In genomic region chr13:73304729-73305128, GRCm38 (mm10) we compare ENCODE assay signal across 24 mouse cellular contexts. TPM values are rescaled to one million over a fixed set of nuclear protein-coding genes. Genes with fewer than 3 reads are reported as not detected.
DNase-seq lines count a peak whose midpoint lies in the region; ATAC-seq and TF ChIP-seq lines count a peak whose summit lies in the region.
"Had no signal": no experiment of that assay in that cellular context is flagged by ENCODE, and none has a peak within 500 bp of the region (broad histone marks: within the 10 kb centered on the region; RNA-seq: fewer than 3 reads in every experiment).

No protein-coding gene starts in this region.

- intact Hi-C loops in heart, postnatal 14 days (cut with DNase I): loop anchor here (5.0 kb wide), 1 partner anchor 47 kb away; no protein-coding TSS in a partner anchor

- H3K9me3 ChIP-seq in forebrain, embryonic 10.5 days: no peaks in the 10 kb centered on the region
- no peaks in the 10 kb centered on the region for H3K9me3 ChIP-seq in forebrain, embryonic 11.5 days (ENCODE audit: control insufficient read depth, low read length)
- no peaks in the 10 kb centered on the region for H3K9me3 ChIP-seq in heart, embryonic 14.5 days (ENCODE audit: control insufficient read depth, low read length)
- no peaks in the 10 kb centered on the region for H3K9me3 ChIP-seq in liver, embryonic 12.5 days (replicated peaks)
- no peaks in the 10 kb centered on the region for H3K9me3 ChIP-seq in liver, postnatal 0 days (ENCODE audit: low read length)
- H3K9me3 ChIP-seq in intestine, embryonic 15.5 days: no peaks in the 10 kb centered on the region
- H3K9me3 ChIP-seq: hindbrain, embryonic 13.5 days; limb, embryonic 12.5 days; liver, embryonic 15.5 days had no signal

- 65% methylated on average over 6 of the region's 6 CpGs for WGBS in forebrain, embryonic 10.5 days
- 62% methylated on average over 6 of the region's 6 CpGs for WGBS in forebrain, embryonic 11.5 days
- WGBS in heart, embryonic 14.5 days: 25% methylated on average over 6 of the region's 6 CpGs
- WGBS in liver, embryonic 12.5 days (ENCODE audit: insufficient replicate concordance): 52% methylated on average over 6 of the region's 6 CpGs
- WGBS in liver, postnatal 0 days (ENCODE audit: insufficient replicate concordance): 59% methylated on average over 6 of the region's 6 CpGs
- WGBS in intestine, embryonic 15.5 days: 42% methylated on average over 6 of the region's 6 CpGs
- WGBS in lung, adult 2 months: 61% methylated on average over 6 of the region's 6 CpGs

- TF ChIP-seq CTCF in liver, postnatal 0 days (IDR thresholded peaks at IDR 0.05; ENCODE audit: low read depth): no peak
- no peak for TF ChIP-seq CTCF in lung, adult 2 months (IDR thresholded peaks at IDR 0.05; ENCODE audit: insufficient read depth, low read length)

- no peak for TF ChIP-seq EP300 in liver, postnatal 0 days (IDR thresholded peaks at IDR 0.05; ENCODE audit: low read depth)

- no peak for TF ChIP-seq POLR2A in lung, adult 2 months (IDR thresholded peaks at IDR 0.05; ENCODE audit: borderline replicate concordance, extremely low read depth, low read depth, low read length)

- H3K4me1 ChIP-seq in forebrain, embryonic 10.5 days: peaks cover 30% of the 10 kb centered on the region
- peaks cover 12% of the 10 kb centered on the region; the same call in 1 of the 2 replicates for H3K4me1 ChIP-seq in forebrain, embryonic 11.5 days (replicated peaks; ENCODE audit: control insufficient read depth, insufficient read depth, low read length)
- H3K4me1 ChIP-seq in heart, embryonic 14.5 days (ENCODE audit: control insufficient read depth in 2 of 2, insufficient read depth in 2 of 2, low read length in 2 of 2): peaks cover 22 to 36% of the 10 kb centered on the region in 2 experiments
- peaks cover 10% of the 10 kb centered on the region for H3K4me1 ChIP-seq in liver, embryonic 12.5 days
- H3K4me1 ChIP-seq in liver, postnatal 0 days (ENCODE audit: insufficient read depth): no peaks in the 10 kb centered on the region
- H3K4me1 ChIP-seq in intestine, embryonic 15.5 days (replicated peaks): no peaks in the 10 kb centered on the region
- no peaks in the 10 kb centered on the region for H3K4me1 ChIP-seq in lung, adult 2 months (ENCODE audit: control insufficient read depth, insufficient read depth, low read length)
- H3K4me1 ChIP-seq: liver, embryonic 15.5 days had no signal

- DNase-seq in forebrain, embryonic 10.5 days (ENCODE audit: extremely low spot score, low spot score): no peak
- DNase-seq in forebrain, embryonic 11.5 days (ENCODE audit: low spot score): no peak
- DNase-seq in heart, postnatal 14 days: no peak
- DNase-seq in liver, postnatal 0 days: no peak
- DNase-seq in lung, adult 2 months: no peak
- DNase-seq: adrenal gland, postnatal 25 days; cerebellum, adult 11-12 months; cerebellum, postnatal 14 days; gastrocnemius, adult 2 months; kidney, adult 11 months; lung, postnatal 14 days; right cerebral cortex, postnatal 4 days had no signal

- no peak overlapping the region for H3K4me3 ChIP-seq in forebrain, embryonic 10.5 days
- H3K4me3 ChIP-seq in forebrain, embryonic 11.5 days (ENCODE audit: low read depth, low read length): no peak overlapping the region
- H3K4me3 ChIP-seq in heart, embryonic 14.5 days (ENCODE audit: control insufficient read depth in 1 of 2, insufficient read depth in 1 of 2, low read depth in 1 of 2, low read length in 2 of 2): no peak overlapping the region
- no peak overlapping the region for H3K4me3 ChIP-seq in liver, embryonic 12.5 days
- H3K4me3 ChIP-seq in liver, postnatal 0 days (ENCODE audit: low read depth, low read length): no peak overlapping the region
- no peak overlapping the region for H3K4me3 ChIP-seq in intestine, embryonic 15.5 days (replicated peaks)
- H3K4me3 ChIP-seq in lung, adult 2 months (replicated peaks; ENCODE audit: extremely low read depth, low read depth, low read length): no peak overlapping the region
- H3K4me3 ChIP-seq: gastrocnemius, adult 2 months; hindbrain, embryonic 13.5 days; limb, embryonic 12.5 days; liver, embryonic 15.5 days had no signal

- H3K27ac ChIP-seq in forebrain, embryonic 10.5 days: peak overlapping the region; percentile 20; the same call in 1 of the 2 replicates
- H3K27ac ChIP-seq in forebrain, embryonic 11.5 days (ENCODE audit: low read depth, low read length): no peak overlapping the region
- H3K27ac ChIP-seq in heart, embryonic 14.5 days (replicated peaks in 1 of 2; ENCODE audit: control insufficient read depth in 1 of 2, insufficient read depth in 1 of 2, low read depth in 2 of 2, low read length in 2 of 2): peak overlapping the region; percentile 74 to 75
- no peak overlapping the region for H3K27ac ChIP-seq in liver, embryonic 12.5 days
- no peak overlapping the region for H3K27ac ChIP-seq in liver, postnatal 0 days (ENCODE audit: low read depth)
- no peak overlapping the region for H3K27ac ChIP-seq in intestine, embryonic 15.5 days
- H3K27ac ChIP-seq: gastrocnemius, adult 2 months; hindbrain, embryonic 13.5 days; limb, embryonic 12.5 days; liver, embryonic 15.5 days had no signal

- no peak overlapping the region for H3K4me2 ChIP-seq in forebrain, embryonic 11.5 days (ENCODE audit: low read depth, low read length, severe bottlenecking)
- H3K4me2 ChIP-seq in heart, embryonic 14.5 days (ENCODE audit: low read length): no peak overlapping the region
- no peak overlapping the region for H3K4me2 ChIP-seq in liver, embryonic 12.5 days
- H3K4me2 ChIP-seq in liver, postnatal 0 days (ENCODE audit: low read depth, low read length): no peak overlapping the region
- H3K4me2 ChIP-seq in intestine, embryonic 15.5 days (replicated peaks): no peak overlapping the region
- H3K4me2 ChIP-seq: hindbrain, embryonic 13.5 days; limb, embryonic 12.5 days; liver, embryonic 15.5 days had no signal

- no peaks in the 10 kb centered on the region for H3K36me3 ChIP-seq in forebrain, embryonic 10.5 days (replicated peaks)
- H3K36me3 ChIP-seq in forebrain, embryonic 11.5 days (ENCODE audit: control insufficient read depth, insufficient read depth, low read length): no peaks in the 10 kb centered on the region
- H3K36me3 ChIP-seq in heart, embryonic 14.5 days (ENCODE audit: control insufficient read depth, insufficient read depth, low read length): no peaks in the 10 kb centered on the region
- no peaks in the 10 kb centered on the region for H3K36me3 ChIP-seq in liver, embryonic 12.5 days
- no peaks in the 10 kb centered on the region for H3K36me3 ChIP-seq in liver, postnatal 0 days (replicated peaks; ENCODE audit: insufficient read depth, low read length)
- H3K36me3 ChIP-seq in intestine, embryonic 15.5 days: no peaks in the 10 kb centered on the region
- H3K36me3 ChIP-seq: hindbrain, embryonic 13.5 days; limb, embryonic 12.5 days; liver, embryonic 15.5 days had no signal

- H3K9ac ChIP-seq in forebrain, embryonic 11.5 days (ENCODE audit: low read length): no peak overlapping the region
- no peak overlapping the region for H3K9ac ChIP-seq in heart, embryonic 14.5 days (ENCODE audit: low read length)
- H3K9ac ChIP-seq in liver, embryonic 12.5 days: no peak overlapping the region
- no peak overlapping the region for H3K9ac ChIP-seq in liver, postnatal 0 days (replicated peaks)
- no peak overlapping the region for H3K9ac ChIP-seq in intestine, embryonic 15.5 days
- H3K9ac ChIP-seq: hindbrain, embryonic 13.5 days; limb, embryonic 12.5 days; liver, embryonic 15.5 days had no signal

- ATAC-seq in forebrain, embryonic 11.5 days (replicated peaks; ENCODE audit: low FRiP score): no peak
- ATAC-seq in heart, embryonic 14.5 days (ENCODE audit: insufficient number of reproducible peaks, insufficient read depth, low FRiP score, low read depth): peak; percentile 53
- ATAC-seq in liver, embryonic 12.5 days: peak; percentile 47
- no peak for ATAC-seq in liver, postnatal 0 days
- ATAC-seq in intestine, embryonic 15.5 days: peak; percentile 41

- peaks cover 52% of the 10 kb centered on the region for H3K27me3 ChIP-seq in forebrain, embryonic 10.5 days (ENCODE audit: poor library complexity, severe bottlenecking)
- peaks cover 2% of the 10 kb centered on the region; the same call in 1 of the 2 replicates for H3K27me3 ChIP-seq in forebrain, embryonic 11.5 days (ENCODE audit: control insufficient read depth, insufficient read depth, low read length)
- H3K27me3 ChIP-seq in heart, embryonic 14.5 days (ENCODE audit: control insufficient read depth, insufficient read depth, low read length): no peaks in the 10 kb centered on the region
- H3K27me3 ChIP-seq in liver, embryonic 12.5 days (replicated peaks): peaks cover 17% of the 10 kb centered on the region
- no peaks in the 10 kb centered on the region for H3K27me3 ChIP-seq in liver, postnatal 0 days (ENCODE audit: insufficient read depth, low read length)
- H3K27me3 ChIP-seq in intestine, embryonic 15.5 days (replicated peaks): no peaks in the 10 kb centered on the region
- H3K27me3 ChIP-seq: CH12.LX had no signal

RNA-seq across cellular contexts. Expression of gene Mrpl36, which starts 23.6 kb away (rescaled TPM):
- 143 and 145 TPM in 2 replicates for polyA plus RNA-seq in forebrain, embryonic 10.5 days (2016; fragmentation: Nextera tagmentation; extraction: Ambion mirVana)
- polyA plus RNA-seq in forebrain, embryonic 11.5 days (2014; fragmentation: Nextera tagmentation; extraction: Ambion mirVana): 116 and 119 TPM in 2 replicates
- polyA plus RNA-seq in heart, embryonic 14.5 days (2014; fragmentation: Nextera tagmentation; extraction: Ambion mirVana): 173 and 176 TPM in 2 replicates
- total RNA-seq in heart, postnatal 14 days (2021): 10 to 100 TPM; 41.8 to 42.8 TPM
- polyA plus RNA-seq in liver, embryonic 12.5 days (2016; fragmentation: Nextera tagmentation; extraction: Ambion mirVana): 142 and 151 TPM in 2 replicates
- 88.7 and 90.4 TPM in 2 replicates for polyA plus RNA-seq in liver, postnatal 0 days (2015; fragmentation: Nextera tagmentation; extraction: Ambion mirVana)
- polyA plus RNA-seq in intestine, embryonic 15.5 days (2015; fragmentation: Nextera tagmentation; extraction: Ambion mirVana): 159 and 160 TPM in 2 replicates
- 79.2 and 81.6 TPM in 2 replicates for polyA plus RNA-seq in lung, adult 2 months (2012; rRNA removed)

RNA-seq across cellular contexts. Expression of gene Ndufs6, which starts 23.6 kb away (rescaled TPM):
- 383 and 405 TPM in 2 replicates for polyA plus RNA-seq in forebrain, embryonic 10.5 days (2016; fragmentation: Nextera tagmentation; extraction: Ambion mirVana)
- polyA plus RNA-seq in forebrain, embryonic 11.5 days (2014; fragmentation: Nextera tagmentation; extraction: Ambion mirVana): 327 and 340 TPM in 2 replicates
- polyA plus RNA-seq in heart, embryonic 14.5 days (2014; fragmentation: Nextera tagmentation; extraction: Ambion mirVana): 792 and 837 TPM in 2 replicates
- 1,000 to 10,000 TPM; 1,008 to 1,014 TPM for total RNA-seq in heart, postnatal 14 days (2021)
- polyA plus RNA-seq in liver, embryonic 12.5 days (2016; fragmentation: Nextera tagmentation; extraction: Ambion mirVana): 300 and 310 TPM in 2 replicates
- polyA plus RNA-seq in liver, postnatal 0 days (2015; fragmentation: Nextera tagmentation; extraction: Ambion mirVana): 291 TPM in 2 replicates
- polyA plus RNA-seq in intestine, embryonic 15.5 days (2015; fragmentation: Nextera tagmentation; extraction: Ambion mirVana): 464 and 509 TPM in 2 replicates
- polyA plus RNA-seq in lung, adult 2 months (2012; rRNA removed): 44.2 and 60.3 TPM in 2 replicates

RNA-seq across cellular contexts. Expression of gene Irx4, which starts 44.5 kb away (rescaled TPM):
- polyA plus RNA-seq in forebrain, embryonic 10.5 days (2016; fragmentation: Nextera tagmentation; extraction: Ambion mirVana): 0.93 and 1.1 TPM in 2 replicates
- 1.2 and 1.8 TPM in 2 replicates for polyA plus RNA-seq in forebrain, embryonic 11.5 days (2014; fragmentation: Nextera tagmentation; extraction: Ambion mirVana)
- polyA plus RNA-seq in heart, embryonic 14.5 days (2014; fragmentation: Nextera tagmentation; extraction: Ambion mirVana): 43.3 and 47.3 TPM in 2 replicates
- 10 to 100 TPM; 24.5 to 27.7 TPM for total RNA-seq in heart, postnatal 14 days (2021)
- polyA plus RNA-seq in liver, embryonic 12.5 days (2016; fragmentation: Nextera tagmentation; extraction: Ambion mirVana): 0.06 TPM in 1 of 2 replicates, not detected in the other
- polyA plus RNA-seq in liver, postnatal 0 days (2015; fragmentation: Nextera tagmentation; extraction: Ambion mirVana): not detected in 2 replicates
- 0.26 and 0.47 TPM in 2 replicates for polyA plus RNA-seq in intestine, embryonic 15.5 days (2015; fragmentation: Nextera tagmentation; extraction: Ambion mirVana)
- not detected in 2 replicates for polyA plus RNA-seq in lung, adult 2 months (2012; rRNA removed)
- total RNA-seq: adrenal gland, postnatal 25 days; CH12.LX; gastrocnemius, adult 2 months; layer of hippocampus, postnatal 14 days; megakaryocyte, adult 5-6 weeks; MEL had no signal
- polyA plus RNA-seq: gonadal fat pad, adult 2 months; liver, embryonic 15.5 days; urinary bladder, adult 2 months had no signal

Comparison
In these comparisons a context has a peak if more than half of its experiments do, and no peak if none do; other contexts are left out.
1. H3K27ac ChIP-seq: peak in forebrain, embryonic 10.5 days (single experiment) and heart, embryonic 14.5 days (2 of 2); none in forebrain, embryonic 11.5 days (single experiment), liver, embryonic 12.5 days (single experiment), liver, postnatal 0 days (single experiment) and intestine, embryonic 15.5 days (single experiment).
2. ATAC-seq: peak in heart, embryonic 14.5 days (single experiment), liver, embryonic 12.5 days (single experiment) and intestine, embryonic 15.5 days (single experiment); none in forebrain, embryonic 11.5 days (single experiment) and liver, postnatal 0 days (single experiment).
3. RNA of gene Irx4, which starts 44.5 kb away (polyA plus RNA-seq): 43.3 to 47.3 TPM in heart, embryonic 14.5 days; 1.2 to 1.8 TPM in forebrain, embryonic 11.5 days, 0.93 to 1.1 TPM in forebrain, embryonic 10.5 days, 0.26 to 0.47 TPM in intestine, embryonic 15.5 days, 0.06 TPM in liver, embryonic 12.5 days, not detected in liver, postnatal 0 days and not detected in lung, adult 2 months; every median in the first group is over 10 times any median in the second.